Mouse (Mus musculus) heart, embryonic 13.5 days (tissue): Measurements from ENCODE around the gene Tpst1. TPM values are rescaled to one million over a fixed set of nuclear protein-coding genes. Genes with fewer than 3 reads are reported as not detected.

Experiments
- ATAC-seq: fragments of 200-750 bp; cut with Nextera tagmentation; 2 replicates; pipeline ENCODE4 v1.8.0; 2017; ENCODE audit warnings: moderate TSS enrichment; ENCODE audit not compliant: insufficient number of reproducible peaks, low FRiP score, low TSS enrichment; ENCODE audit errors: extremely low read depth
- H3K27ac ChIP-seq: fragments of 300-500 bp; sonication (generic); replicated peaks from 2 replicates; pipeline ENCODE4 v1.5.1; 2015; ENCODE audit warnings: moderate library complexity, mild to moderate bottlenecking, inconsistent platforms
- H3K27me3 ChIP-seq: fragments of 300-500 bp; sonication (generic); replicated peaks from 2 replicates; pipeline ENCODE4 v1.6.1; 2015; ENCODE audit warnings: mild to moderate bottlenecking, inconsistent platforms
- H3K36me3 ChIP-seq: fragments of 300-500 bp; sonication (generic); 2 replicates; pipeline ENCODE4 v1.6.1; 2015; ENCODE audit warnings: mild to moderate bottlenecking, inconsistent platforms
- H3K4me1 ChIP-seq: fragments of 300-500 bp; sonication (generic); 2 replicates; pipeline ENCODE4 v1.6.1; 2015; ENCODE audit warnings: inconsistent platforms
- H3K4me2 ChIP-seq: fragments of 300-500 bp; sonication (generic); 2 replicates; pipeline ENCODE4 v1.6.1; 2015; ENCODE audit warnings: inconsistent platforms, mild to moderate bottlenecking, moderate library complexity
- H3K4me3 ChIP-seq: fragments of 300-500 bp; sonication (generic); 2 replicates; pipeline ENCODE4 v1.5.1; 2015; ENCODE audit warnings: moderate library complexity, mild to moderate bottlenecking, inconsistent platforms
- H3K9ac ChIP-seq: fragments of 300-500 bp; sonication (generic); 2 replicates; pipeline ENCODE4 v1.6.1; 2015; ENCODE audit warnings: inconsistent platforms, mild to moderate bottlenecking, moderate library complexity
- H3K9me3 ChIP-seq: fragments of 300-500 bp; sonication (generic); 2 replicates; pipeline ENCODE4 v1.6.1; 2016; ENCODE audit warnings: inconsistent platforms
- WGBS: fragments of 180-500 bp; shearing (Covaris S2); methylation state at CpG from one replicate; pipeline ENCODE4 v1.1.7; 2015; ENCODE audit warnings: mixed read lengths; 5-methylcytosine and 5-hydroxymethylcytosine counted together
- polyA plus RNA-seq: library from polyadenylated mRNA; unstranded; fragments of >200 nt; fragmentation: Nextera tagmentation; extraction: Ambion mirVana; gene quantifications from 2 replicates; pipeline ENCODE4 v1.2.1, GENCODE M21; 2015

The Tpst1 gene
- polyA plus RNA-seq, 1 experiment from 2014 or later: 27.2 TPM

- peaks cover 16% of the 10 kb centered on the region for H3K4me1 ChIP-seq
- H3K36me3 ChIP-seq: peaks cover 44% of the 10 kb centered on the region
- no peak for ATAC-seq
- no peak overlapping the region for H3K4me3 ChIP-seq
- H3K27ac ChIP-seq: no peak overlapping the region
- H3K27me3 ChIP-seq: peaks cover 46% of the 10 kb centered on the region
- no peak overlapping the region for H3K4me2 ChIP-seq
- 83% methylated on average over 4 of the region's 4 CpGs for WGBS
- H3K9ac ChIP-seq: no peak overlapping the region
- H3K9me3 ChIP-seq: no peaks in the 10 kb centered on the region
Measured at GRCm38 (mm10) chr5:130055688-130056087, 17.4 kb upstream of the Tpst1 start.

- peaks cover 42% of the 10 kb centered on the region for H3K36me3 ChIP-seq
- H3K27me3 ChIP-seq: peaks cover 40% of the 10 kb centered on the region
- H3K27ac ChIP-seq: no peak overlapping the region
- H3K9me3 ChIP-seq: no peaks in the 10 kb centered on the region
- no peak overlapping the region for H3K4me2 ChIP-seq
- H3K9ac ChIP-seq: no peak overlapping the region
- 80% methylated on average over 2 of the region's 2 CpGs for WGBS
- ATAC-seq: no peak
- peaks cover 16% of the 10 kb centered on the region for H3K4me1 ChIP-seq
- no peak overlapping the region for H3K4me3 ChIP-seq
Measured at GRCm38 (mm10) chr5:130056303-130056702, 16.8 kb upstream of the Tpst1 start.

- H3K4me1 ChIP-seq: peaks cover 16% of the 10 kb centered on the region
- H3K9ac ChIP-seq: peak overlapping the region; percentile 56; the same call in 1 of the 2 replicates
- H3K36me3 ChIP-seq: peaks cover 28% of the 10 kb centered on the region
- no peak for ATAC-seq
- no peaks in the 10 kb centered on the region for H3K9me3 ChIP-seq
- H3K27ac ChIP-seq: peak overlapping the region; percentile 82
- H3K4me2 ChIP-seq: 0 out of 2 replicates have a peak overlapping the region, but pooled peaks have one; percentile 7
- peaks cover 11% of the 10 kb centered on the region for H3K27me3 ChIP-seq
- WGBS: 53% methylated on average over 12 of the region's 12 CpGs
- no peak overlapping the region for H3K4me3 ChIP-seq
Measured at GRCm38 (mm10) chr5:130059413-130060328, 13.5 kb upstream of the Tpst1 start.

GRCm38 (mm10) chr5:130060329-130060665, 12.8 kb upstream of the Tpst1 start:
- peaks cover 16% of the 10 kb centered on the region for H3K4me1 ChIP-seq
- no peak overlapping the region for H3K9ac ChIP-seq
- no peak for ATAC-seq
- peaks cover 23% of the 10 kb centered on the region for H3K36me3 ChIP-seq
- no peak overlapping the region for H3K4me2 ChIP-seq
- 69% methylated on average over 4 of the region's 4 CpGs for WGBS
- H3K9me3 ChIP-seq: no peaks in the 10 kb centered on the region
- peaks cover 5% of the 10 kb centered on the region for H3K27me3 ChIP-seq
- H3K4me3 ChIP-seq: no peak overlapping the region
- H3K27ac ChIP-seq: peak overlapping the region; percentile 82

- peaks cover 16% of the 10 kb centered on the region for H3K4me1 ChIP-seq
- H3K27me3 ChIP-seq: no peaks in the 10 kb centered on the region
- WGBS: 61% methylated on average over 2 of the region's 2 CpGs
- no peak for ATAC-seq
- H3K9me3 ChIP-seq: no peaks in the 10 kb centered on the region
- H3K36me3 ChIP-seq: peaks cover 18% of the 10 kb centered on the region
- H3K4me3 ChIP-seq: no peak overlapping the region
- peak overlapping the region; percentile 25; the same call in 1 of the 2 replicates for H3K27ac ChIP-seq
- no peak overlapping the region for H3K4me2 ChIP-seq
- no peak overlapping the region for H3K9ac ChIP-seq
Measured at GRCm38 (mm10) chr5:130062096-130062495, 11.0 kb upstream of the Tpst1 start.

GRCm38 (mm10) chr5:130063760-130064159, 9.4 kb upstream of the Tpst1 start:
- Histone ChIP-seq H3K4me3 (no peak overlapping the region), H3K27ac (no peak overlapping the region), H3K9me3 (no peaks in the 10 kb centered on the region), H3K27me3 (peaks cover 7% of the 10 kb centered on the region; the same call in 1 of the 2 replicates), H3K4me1 (peaks cover 16% of the 10 kb centered on the region), H3K4me2 (no peak overlapping the region), H3K9ac (no peak overlapping the region), H3K36me3 (peaks cover 15% of the 10 kb centered on the region)
- ATAC-seq: no peak
- 78% methylated on average over 2 of the region's 2 CpGs for WGBS

GRCm38 (mm10) chr5:130065579-130065978, 7.5 kb upstream of the Tpst1 start:
- no peak overlapping the region for H3K9ac ChIP-seq
- peaks cover 9% of the 10 kb centered on the region for H3K36me3 ChIP-seq
- H3K4me3 ChIP-seq: no peak overlapping the region
- WGBS: 82% methylated on average over 1 of the region's 1 CpGs
- H3K4me1 ChIP-seq: peaks cover under 1% of the 10 kb centered on the region; the same call in 1 of the 2 replicates
- no peak overlapping the region for H3K4me2 ChIP-seq
- H3K27me3 ChIP-seq: peaks cover 19% of the 10 kb centered on the region
- H3K9me3 ChIP-seq: peaks cover 3% of the 10 kb centered on the region; the same call in 1 of the 2 replicates
- no peak overlapping the region for H3K27ac ChIP-seq
- ATAC-seq: no peak

GRCm38 (mm10) chr5:130067841-130068264, 5.3 kb upstream of the Tpst1 start:
- H3K9ac ChIP-seq: no peak overlapping the region
- ATAC-seq: no peak
- H3K9me3 ChIP-seq: peaks cover 3% of the 10 kb centered on the region; the same call in 1 of the 2 replicates
- H3K4me1 ChIP-seq: no peaks in the 10 kb centered on the region
- H3K4me3 ChIP-seq: no peak overlapping the region
- no peak overlapping the region for H3K27ac ChIP-seq
- no peaks in the 10 kb centered on the region for H3K36me3 ChIP-seq
- no peak overlapping the region for H3K4me2 ChIP-seq
- peaks cover 23% of the 10 kb centered on the region for H3K27me3 ChIP-seq
- 50% methylated on average over 3 of the region's 3 CpGs for WGBS

- Histone ChIP-seq H3K27me3 (peaks cover 54% of the 10 kb centered on the region), H3K4me2 (no peak overlapping the region)
- WGBS: 73% methylated on average over 6 of the region's 6 CpGs
Measured at GRCm38 (mm10) chr5:130074491-130074890, 1.4 kb downstream of the Tpst1 start.

GRCm38 (mm10) chr5:130076396-130076795, 3.3 kb downstream of the Tpst1 start:
- peaks cover 3% of the 10 kb centered on the region; the same call in 1 of the 2 replicates for H3K9me3 ChIP-seq
- WGBS: 50% methylated on average over 6 of the region's 6 CpGs
- peaks cover 41% of the 10 kb centered on the region for H3K27me3 ChIP-seq
- ATAC-seq: no peak
- no peak overlapping the region for H3K4me3 ChIP-seq
- no peak overlapping the region for H3K27ac ChIP-seq
- H3K36me3 ChIP-seq: peaks cover 3% of the 10 kb centered on the region
- no peak overlapping the region for H3K4me2 ChIP-seq
- H3K4me1 ChIP-seq: peaks cover 15% of the 10 kb centered on the region
- no peak overlapping the region for H3K9ac ChIP-seq

More at GRCm38 (mm10) chr5:130074491-130074890, 1.4 kb downstream of the Tpst1 start:
- no peak overlapping the region for H3K4me3 ChIP-seq
- H3K9me3 ChIP-seq: no peaks in the 10 kb centered on the region
- peaks cover 8% of the 10 kb centered on the region for H3K4me1 ChIP-seq
- no peaks in the 10 kb centered on the region for H3K36me3 ChIP-seq
- no peak overlapping the region for H3K27ac ChIP-seq
- no peak for ATAC-seq
- H3K9ac ChIP-seq: no peak overlapping the region

- H3K27ac ChIP-seq: no peak overlapping the region
- peaks cover 9% of the 10 kb centered on the region; the same call in 1 of the 2 replicates for H3K9me3 ChIP-seq
- peaks cover 15% of the 10 kb centered on the region for H3K4me1 ChIP-seq
- H3K4me3 ChIP-seq: peak overlapping the region; percentile 74; the same call in 1 of the 2 replicates
- peaks cover 7% of the 10 kb centered on the region for H3K36me3 ChIP-seq
- H3K4me2 ChIP-seq: peak overlapping the region; percentile 84; the same call in 1 of the 2 replicates
- 61% methylated on average over 9 of the region's 9 CpGs for WGBS
- no peak for ATAC-seq
- H3K9ac ChIP-seq: no peak overlapping the region
- H3K27me3 ChIP-seq: peaks cover 41% of the 10 kb centered on the region
Measured at GRCm38 (mm10) chr5:130078096-130078833, 5.1 kb downstream of the Tpst1 start.
